Mouse (Mus musculus) MEL-GATA-1-ER (cell line): ENCODE data around the gene Zmynd19.

ENCODE experiments used
- DNase-seq: peaks from one replicate; pipeline ENCODE4 v3.0.0-alpha.2; 2012; ENCODE audit warnings: low read depth; ENCODE audit errors: extremely low read depth

Gene Zmynd19

GRCm38 (mm10) chr2:24949421-24950188 lies at the start of gene Zmynd19:
Gene Zmynd19, plus strand, starts transcription at chr2:24949792.
- peak; percentile 81 for DNase-seq

GRCm38 (mm10) chr2:24901055-24901454 lies 48.5 kb upstream of the Zmynd19 start:
- no peak for DNase-seq

GRCm38 (mm10) chr2:24902999-24903398 lies 46.6 kb upstream of the Zmynd19 start:
- no peak for DNase-seq

DNA sequence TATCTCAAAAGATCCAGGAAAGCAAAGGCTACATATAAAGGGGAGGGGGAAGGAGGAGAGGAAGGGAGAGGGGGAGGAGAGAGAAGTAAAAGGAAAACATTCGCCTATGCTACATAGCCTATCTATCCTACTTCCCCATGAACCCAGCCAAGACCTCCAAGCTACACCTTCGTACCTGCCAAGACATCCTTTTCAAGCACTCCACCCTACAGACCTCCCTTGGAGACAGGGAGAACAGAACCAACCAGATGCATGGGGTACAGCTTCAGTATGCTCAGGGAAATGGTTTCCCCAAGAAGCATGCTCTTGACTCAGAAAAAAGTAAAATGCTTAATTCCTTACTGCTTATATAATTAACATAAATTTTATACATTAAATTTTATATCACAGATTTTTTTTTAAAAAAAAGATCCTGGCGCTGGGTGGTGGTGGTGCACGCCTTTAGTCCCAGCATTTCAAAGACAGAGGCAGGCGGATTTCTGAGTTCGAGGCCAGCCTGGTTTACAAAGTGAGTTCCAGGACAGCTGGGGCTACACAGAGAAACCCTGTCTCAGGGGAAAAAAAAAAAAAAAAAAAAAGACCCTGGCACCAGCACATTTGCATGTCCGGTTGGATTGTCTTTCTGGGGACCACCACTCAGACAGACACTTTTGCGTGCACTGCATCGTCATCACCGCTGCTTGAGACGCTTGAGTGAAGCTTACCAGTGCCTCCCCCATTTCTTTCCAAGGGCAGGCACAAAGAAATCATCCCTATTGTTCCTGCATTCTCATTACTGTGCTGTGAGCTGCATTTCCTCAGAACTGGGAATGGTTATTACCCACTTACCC lies 44.6 kb upstream of the Zmynd19 start:
- DNase-seq: no peak

GRCm38 (mm10) chr2:24905653-24906155 lies 43.9 kb upstream of the Zmynd19 start:
- DNase-seq: no peak

DNA sequence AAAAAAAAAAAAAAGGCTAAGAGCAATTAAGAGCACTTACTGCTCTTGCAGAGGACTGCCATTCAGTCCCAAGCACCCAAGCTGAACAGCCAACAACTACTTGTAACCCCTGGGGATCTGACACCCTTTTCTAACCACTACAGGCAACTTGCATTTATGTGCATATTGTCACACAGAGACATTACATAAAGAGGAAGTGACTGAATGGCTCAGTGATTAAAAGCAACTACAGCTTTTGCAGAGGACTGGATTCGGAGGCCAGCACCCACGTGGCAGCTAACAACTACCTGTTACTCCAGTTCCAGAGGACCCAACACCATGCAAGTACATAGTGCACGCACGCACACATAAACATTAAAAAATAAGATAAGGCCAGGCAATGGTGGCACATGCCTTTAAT lies 39.1 kb upstream of the Zmynd19 start:
- peak; percentile 66 for DNase-seq

DNA sequence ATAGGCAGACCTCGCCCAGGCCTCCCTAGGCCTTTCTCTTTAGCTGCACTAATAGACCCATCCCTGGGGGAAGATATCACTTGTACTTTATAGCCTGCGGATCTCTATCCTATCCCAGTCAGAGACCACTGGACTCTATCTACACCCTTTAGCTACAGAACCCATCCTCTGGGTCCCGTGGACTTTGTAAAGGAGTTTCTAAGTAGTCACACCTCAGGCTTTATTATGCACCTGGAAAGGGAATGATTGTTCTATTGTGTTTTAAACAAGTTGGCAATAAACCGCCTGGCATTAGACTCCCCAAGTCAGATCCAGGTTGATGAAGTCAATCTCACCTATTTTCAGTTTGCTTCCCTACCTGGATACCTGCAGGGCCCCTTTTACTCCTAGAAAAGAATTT lies 37.4 kb upstream of the Zmynd19 start:
- DNase-seq: no peak

- DNase-seq: no peak
Observed at GRCm38 (mm10) chr2:24912589-24912988, 37.0 kb upstream of the Zmynd19 start.

- DNase-seq: no peak
Observed at GRCm38 (mm10) chr2:24914762-24915161, 34.8 kb upstream of the Zmynd19 start.

- peak; percentile 68 for DNase-seq
Observed at GRCm38 (mm10) chr2:24918930-24919838, 30.4 kb upstream of the Zmynd19 start, which contains the start of gene Ehmt1. Gene Ehmt1, minus strand, starts transcription at chr2:24919614.

- DNase-seq: no peak
Observed at GRCm38 (mm10) chr2:24919839-24920175, 29.8 kb upstream of the Zmynd19 start.

- no peak for DNase-seq
Observed at GRCm38 (mm10) chr2:24923561-24923960, 26.0 kb upstream of the Zmynd19 start.

- DNase-seq: no peak
Observed at GRCm38 (mm10) chr2:24925284-24925683, 24.3 kb upstream of the Zmynd19 start.

- DNase-seq: peak; percentile 70
Observed at GRCm38 (mm10) chr2:24926345-24926964, 23.1 kb upstream of the Zmynd19 start.

DNA sequence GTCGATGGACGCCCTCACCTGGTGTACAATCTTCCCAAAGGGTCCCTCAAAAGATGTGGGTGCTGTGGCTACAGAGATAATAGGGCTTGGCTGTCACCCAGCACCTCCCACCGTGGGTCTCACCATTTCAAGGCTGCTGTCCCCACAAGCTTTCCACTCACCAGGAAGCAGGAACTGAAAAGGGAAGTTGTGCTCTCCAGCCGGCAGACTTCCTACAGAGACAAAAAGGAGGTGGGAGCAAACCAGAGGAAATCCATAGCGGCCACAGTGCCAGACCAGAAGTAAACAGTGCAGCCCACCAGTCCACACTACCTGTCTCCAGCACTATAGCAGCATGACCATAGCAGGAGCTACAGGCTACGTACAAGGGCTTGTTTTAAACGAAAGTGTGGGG lies 22.6 kb upstream of the Zmynd19 start:
- DNase-seq: no peak

DNA sequence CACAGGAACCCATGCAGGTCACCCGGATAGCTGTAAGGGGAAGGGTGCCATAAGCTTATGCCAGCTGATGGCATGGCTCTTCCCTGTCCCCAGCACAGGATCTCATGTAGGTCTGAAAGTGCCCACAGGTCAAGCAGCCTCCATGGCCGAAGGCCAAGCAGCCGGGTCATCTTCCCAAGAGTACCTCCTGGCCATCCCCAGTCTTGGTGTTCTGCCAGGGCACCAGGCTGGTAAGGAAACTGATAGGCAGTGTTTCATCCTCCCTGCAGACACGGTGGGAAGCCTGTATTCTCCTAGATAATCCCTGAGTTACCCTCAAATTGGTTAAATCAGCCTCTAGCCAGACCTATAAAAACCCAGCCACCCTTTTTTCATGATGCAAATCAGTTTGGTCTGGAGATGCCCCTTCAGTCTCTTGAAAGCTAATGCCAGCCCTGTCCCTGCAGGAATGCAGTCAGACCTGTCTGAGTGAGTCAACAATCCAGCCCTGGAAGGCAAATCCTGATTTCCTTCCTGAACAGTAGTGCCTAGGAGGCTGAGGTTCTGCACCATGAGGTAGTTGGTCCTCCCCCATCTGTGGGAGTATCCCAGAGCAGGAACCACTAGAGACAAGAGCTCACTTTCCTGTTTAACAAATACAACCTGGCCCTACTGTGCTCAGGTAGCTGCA lies 21.6 kb upstream of the Zmynd19 start:
- DNase-seq: no peak

GRCm38 (mm10) chr2:24929119-24929518 lies 20.5 kb upstream of the Zmynd19 start:
- no peak for DNase-seq

DNA sequence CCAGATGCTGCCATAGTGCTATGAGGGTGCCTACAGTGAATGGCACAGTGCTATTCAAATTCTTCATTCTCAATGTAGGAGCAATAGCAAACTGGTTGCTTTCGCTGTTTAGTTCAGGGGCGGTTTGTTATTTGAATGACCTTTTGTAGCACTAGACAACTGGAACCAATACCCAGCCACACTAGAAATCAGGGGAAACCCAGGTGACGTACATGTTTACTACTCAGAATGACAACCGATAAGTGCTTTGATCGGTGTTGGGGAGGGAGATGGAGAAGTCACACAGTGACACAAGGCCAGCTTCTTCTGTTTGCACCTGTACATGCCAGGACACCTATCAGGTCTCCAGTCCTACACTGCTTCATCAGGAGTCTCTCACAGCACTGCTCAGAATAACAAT lies 20.0 kb upstream of the Zmynd19 start:
- no peak for DNase-seq

- DNase-seq: no peak
Observed at GRCm38 (mm10) chr2:24934441-24934963, 15.1 kb upstream of the Zmynd19 start.
